Mouse (Mus musculus) ovary, postnatal 36 days (tissue): Measurements from ENCODE around the gene Plxdc1.

Experiments
- DNase-seq: peaks from one replicate; pipeline ENCODE4 v3.0.0; 2022; ENCODE audit warnings: low spot score, mixed read lengths

Gene Plxdc1

GRCm38 (mm10) chr11:97987551-97988526, 1.6 kb upstream of the Plxdc1 start:
- DNase-seq: peak; percentile 92

- no peak for DNase-seq
These were observed 658 bp upstream of the Plxdc1 start for GRCm38 (mm10) chr11:97986738-97987465.

GRCm38 (mm10) chr11:97983983-97984382, 2.3 kb downstream of the Plxdc1 start:
- no peak for DNase-seq

GRCm38 (mm10) chr11:97983506-97983905, 2.7 kb downstream of the Plxdc1 start:
- DNase-seq: no peak

- DNase-seq: no peak
These were observed 3.5 kb downstream of the Plxdc1 start for GRCm38 (mm10) chr11:97982721-97983120.

GRCm38 (mm10) chr11:97980531-97980966, 5.7 kb downstream of the Plxdc1 start:
- peak; percentile 30 for DNase-seq

- DNase-seq: no peak
These were observed 6.3 kb downstream of the Plxdc1 start for GRCm38 (mm10) chr11:97979824-97980495.

- DNase-seq: no peak
These were observed 7.9 kb downstream of the Plxdc1 start for GRCm38 (mm10) chr11:97978392-97978791.

GRCm38 (mm10) chr11:97977797-97978196, 8.4 kb downstream of the Plxdc1 start:
- no peak for DNase-seq

- no peak for DNase-seq
These were observed 11.5 kb downstream of the Plxdc1 start for GRCm38 (mm10) chr11:97974746-97975145.

- no peak for DNase-seq
These were observed 12.1 kb downstream of the Plxdc1 start for GRCm38 (mm10) chr11:97974141-97974540.

- DNase-seq: no peak
These were observed 13.8 kb downstream of the Plxdc1 start for GRCm38 (mm10) chr11:97972434-97972833.

- DNase-seq: peak; percentile 61
These were observed 15.0 kb downstream of the Plxdc1 start for GRCm38 (mm10) chr11:97971232-97971631.

GRCm38 (mm10) chr11:97970771-97971170, 15.5 kb downstream of the Plxdc1 start:
- no peak for DNase-seq

- no peak for DNase-seq
These were observed 17.9 kb downstream of the Plxdc1 start for GRCm38 (mm10) chr11:97968385-97968784.

- DNase-seq: no peak
These were observed 19.1 kb downstream of the Plxdc1 start for GRCm38 (mm10) chr11:97967114-97967513.

GRCm38 (mm10) chr11:97960907-97961306, 25.3 kb downstream of the Plxdc1 start:
- DNase-seq: no peak

- DNase-seq: no peak
These were observed 27.0 kb downstream of the Plxdc1 start for GRCm38 (mm10) chr11:97959300-97959680.

- DNase-seq: no peak
These were observed 27.5 kb downstream of the Plxdc1 start for GRCm38 (mm10) chr11:97958641-97959299.

GRCm38 (mm10) chr11:97956905-97957560, 29.2 kb downstream of the Plxdc1 start:
- DNase-seq: peak; percentile 28

- DNase-seq: no peak
These were observed 30.3 kb downstream of the Plxdc1 start for GRCm38 (mm10) chr11:97955915-97956314.
